Mouse (Mus musculus): Measurements from ENCODE around the gene Gm45808.
A peak's percentile ranks its signal among the peaks of the same experiment; 100 is the strongest.
"Not testable (repeated sequence)": the region's sequence is repeated elsewhere in the genome, so short reads cannot be mapped to it uniquely, and the experiment has no call there.

The Gm45808 gene

GRCm38 (mm10) chr7:45519345-45520120, 32.9 kb upstream of the Gm45808 start:
- H3K27me3 ChIP-seq (ENCODE audit: control insufficient read depth, insufficient read depth, low read length, poor library complexity, severe bottlenecking), result no peaks in the 10 kb centered on the region
- no peaks in the 10 kb centered on the region for H3K36me3 ChIP-seq (ENCODE audit: control insufficient read depth, insufficient read depth, low read length, poor library complexity, severe bottlenecking)
- peak; percentile 24 for DNase-seq (ENCODE audit: low read depth, low spot score)

GRCm38 (mm10) chr7:45518618-45519017, 32.0 kb upstream of the Gm45808 start:
- no peak for DNase-seq (ENCODE audit: low read depth, low spot score)
- Histone ChIP-seq H3K36me3 (ENCODE audit: control insufficient read depth, insufficient read depth, low read length, poor library complexity, severe bottlenecking) (no peaks in the 10 kb centered on the region), H3K27me3 (ENCODE audit: control insufficient read depth, insufficient read depth, low read length, poor library complexity, severe bottlenecking) (no peaks in the 10 kb centered on the region)

- not testable (repeated sequence) for H3K27me3 ChIP-seq (ENCODE audit: control insufficient read depth, insufficient read depth, low read length, poor library complexity, severe bottlenecking); DNase-seq (ENCODE audit: low read depth, low spot score); H3K36me3 ChIP-seq (ENCODE audit: control insufficient read depth, insufficient read depth, low read length, poor library complexity, severe bottlenecking)
Observed at GRCm38 (mm10) chr7:45516846-45517245, 30.2 kb upstream of the Gm45808 start.

GRCm38 (mm10) chr7:45515436-45515835, 28.8 kb upstream of the Gm45808 start:
- Histone ChIP-seq H3K36me3 (ENCODE audit: control insufficient read depth, insufficient read depth, low read length, poor library complexity, severe bottlenecking) (no peaks in the 10 kb centered on the region), H3K27me3 (ENCODE audit: control insufficient read depth, insufficient read depth, low read length, poor library complexity, severe bottlenecking) (no peaks in the 10 kb centered on the region)
- no peak for DNase-seq (ENCODE audit: low read depth, low spot score)

GRCm38 (mm10) chr7:45514411-45514810, 27.8 kb upstream of the Gm45808 start:
- DNase-seq (ENCODE audit: low read depth, low spot score), result no peak
- H3K36me3 ChIP-seq (ENCODE audit: control insufficient read depth, insufficient read depth, low read length, poor library complexity, severe bottlenecking), result no peaks in the 10 kb centered on the region
- no peaks in the 10 kb centered on the region for H3K27me3 ChIP-seq (ENCODE audit: control insufficient read depth, insufficient read depth, low read length, poor library complexity, severe bottlenecking)

- peak; percentile 93 for DNase-seq (ENCODE audit: low read depth, low spot score)
- Histone ChIP-seq H3K36me3 (ENCODE audit: control insufficient read depth, insufficient read depth, low read length, poor library complexity, severe bottlenecking) (no peaks in the 10 kb centered on the region), H3K27me3 (ENCODE audit: control insufficient read depth, insufficient read depth, low read length, poor library complexity, severe bottlenecking) (no peaks in the 10 kb centered on the region)
Observed at GRCm38 (mm10) chr7:45509912-45510787, 23.5 kb upstream of the Gm45808 start, which contains the start of gene Nucb1. TSS of gene Nucb1 (minus strand) at chr7:45510406.

GRCm38 (mm10) chr7:45509181-45509882, 22.7 kb upstream of the Gm45808 start:
- no peaks in the 10 kb centered on the region for H3K36me3 ChIP-seq (ENCODE audit: control insufficient read depth, insufficient read depth, low read length, poor library complexity, severe bottlenecking)
- no peak for DNase-seq (ENCODE audit: low read depth, low spot score)
- H3K27me3 ChIP-seq (ENCODE audit: control insufficient read depth, insufficient read depth, low read length, poor library complexity, severe bottlenecking), result no peaks in the 10 kb centered on the region

- Histone ChIP-seq H3K36me3 (ENCODE audit: control insufficient read depth, insufficient read depth, low read length, poor library complexity, severe bottlenecking) (no peaks in the 10 kb centered on the region), H3K27me3 (ENCODE audit: control insufficient read depth, insufficient read depth, low read length, poor library complexity, severe bottlenecking) (no peaks in the 10 kb centered on the region)
- DNase-seq (ENCODE audit: low read depth, low spot score), result no peak
Observed at GRCm38 (mm10) chr7:45508561-45508960, 21.9 kb upstream of the Gm45808 start.

- no peak for DNase-seq (ENCODE audit: low read depth, low spot score)
- no peaks in the 10 kb centered on the region for H3K36me3 ChIP-seq (ENCODE audit: control insufficient read depth, insufficient read depth, low read length, poor library complexity, severe bottlenecking)
- H3K27me3 ChIP-seq (ENCODE audit: control insufficient read depth, insufficient read depth, low read length, poor library complexity, severe bottlenecking), result no peaks in the 10 kb centered on the region
Observed at GRCm38 (mm10) chr7:45507583-45507982, 21.0 kb upstream of the Gm45808 start.

- Histone ChIP-seq H3K36me3 (ENCODE audit: control insufficient read depth, insufficient read depth, low read length, poor library complexity, severe bottlenecking) (peaks cover 2% of the 10 kb centered on the region), H3K27me3 (ENCODE audit: control insufficient read depth, insufficient read depth, low read length, poor library complexity, severe bottlenecking) (no peaks in the 10 kb centered on the region)
- DNase-seq (ENCODE audit: low read depth, low spot score), result no peak
Observed at GRCm38 (mm10) chr7:45498427-45498826, 11.8 kb upstream of the Gm45808 start.

GRCm38 (mm10) chr7:45494548-45494947, 7.9 kb upstream of the Gm45808 start:
- no peaks in the 10 kb centered on the region for H3K27me3 ChIP-seq (ENCODE audit: control insufficient read depth, insufficient read depth, low read length, poor library complexity, severe bottlenecking)
- peaks cover 2% of the 10 kb centered on the region for H3K36me3 ChIP-seq (ENCODE audit: control insufficient read depth, insufficient read depth, low read length, poor library complexity, severe bottlenecking)
- no peak for DNase-seq (ENCODE audit: low read depth, low spot score)

- Histone ChIP-seq H3K36me3 (ENCODE audit: control insufficient read depth, insufficient read depth, low read length, poor library complexity, severe bottlenecking) (no peaks in the 10 kb centered on the region; the same call in none of the 2 replicates), H3K27me3 (ENCODE audit: control insufficient read depth, insufficient read depth, low read length, poor library complexity, severe bottlenecking) (no peaks in the 10 kb centered on the region)
- DNase-seq (ENCODE audit: low read depth, low spot score), result no peak
Observed at GRCm38 (mm10) chr7:45492951-45493350, 6.3 kb upstream of the Gm45808 start.

- H3K36me3 ChIP-seq (ENCODE audit: control insufficient read depth, insufficient read depth, low read length, poor library complexity, severe bottlenecking), result no peaks in the 10 kb centered on the region; the same call in none of the 2 replicates
- H3K27me3 ChIP-seq (ENCODE audit: control insufficient read depth, insufficient read depth, low read length, poor library complexity, severe bottlenecking), result no peaks in the 10 kb centered on the region
- DNase-seq (ENCODE audit: low read depth, low spot score), result no peak
Observed at GRCm38 (mm10) chr7:45492225-45492844, 5.7 kb upstream of the Gm45808 start.

- DNase-seq (ENCODE audit: low read depth, low spot score), result no peak
- no peaks in the 10 kb centered on the region; the same call in none of the 2 replicates for H3K36me3 ChIP-seq (ENCODE audit: control insufficient read depth, insufficient read depth, low read length, poor library complexity, severe bottlenecking)
- H3K27me3 ChIP-seq (ENCODE audit: control insufficient read depth, insufficient read depth, low read length, poor library complexity, severe bottlenecking), result no peaks in the 10 kb centered on the region
Observed at GRCm38 (mm10) chr7:45491264-45491663, 4.7 kb upstream of the Gm45808 start.

All from splenic B cell, adult 2 months (primary cell).